Mouse (Mus musculus) lung, postnatal 25 days (tissue): ENCODE results near the gene Pde3b.
"Not testable (repeated sequence)": the region's sequence is repeated elsewhere in the genome, so short reads cannot be mapped to it uniquely, and the experiment has no call there.

ENCODE experiments used
- DNase-seq: peaks from one replicate; pipeline ENCODE4 v3.0.0; 2022; ENCODE audit warnings: low spot score

The Pde3b gene

DNA sequence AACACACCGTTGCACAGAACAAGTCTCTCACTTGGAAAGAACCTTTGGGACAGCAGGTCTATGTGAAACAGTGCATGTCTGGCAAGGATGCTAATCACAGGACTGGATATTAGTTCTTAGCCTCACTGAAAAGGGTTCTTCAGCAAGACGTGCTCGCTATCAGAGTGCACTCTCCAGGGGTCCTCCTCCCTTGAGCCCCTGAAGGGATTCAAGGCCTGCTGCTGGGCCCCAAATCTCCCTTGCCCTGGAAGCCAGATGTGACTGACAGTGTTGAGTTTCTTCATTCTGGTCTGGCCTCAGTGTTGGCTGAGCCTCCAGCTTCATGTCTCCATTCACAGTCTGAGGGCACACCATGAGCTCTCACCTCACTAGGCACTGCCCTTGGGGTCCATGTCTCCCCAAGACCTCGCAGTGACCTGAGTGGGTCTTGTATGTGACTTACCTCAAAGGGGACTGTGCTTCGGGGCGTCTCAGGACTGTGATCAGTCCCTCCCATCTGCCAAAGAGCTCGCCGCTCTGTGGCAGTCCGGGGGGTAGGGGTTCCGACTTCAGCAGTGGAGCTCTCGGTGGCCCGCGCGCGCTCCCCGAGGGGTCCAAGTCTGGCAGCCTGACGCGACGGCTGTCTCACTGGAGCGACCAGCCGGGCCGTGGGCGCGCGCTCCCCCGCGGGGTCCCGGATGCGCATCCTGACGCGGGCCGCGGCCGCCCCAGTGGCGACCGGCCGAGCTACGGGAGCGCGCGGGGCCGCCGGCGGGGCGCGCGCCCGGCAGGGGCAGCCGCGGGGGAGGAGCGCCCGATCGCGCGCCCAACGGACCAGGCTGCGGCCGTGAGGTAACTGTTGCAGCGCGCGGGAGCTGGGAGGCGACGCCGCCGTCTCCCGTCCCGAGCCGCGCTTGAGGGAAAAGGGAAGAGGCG is at the start of gene Pde3b:
Pde3b (plus strand) TSS at position 861 of the 915 bp plus-strand sequence.
- peak; percentile 42 for DNase-seq

DNA sequence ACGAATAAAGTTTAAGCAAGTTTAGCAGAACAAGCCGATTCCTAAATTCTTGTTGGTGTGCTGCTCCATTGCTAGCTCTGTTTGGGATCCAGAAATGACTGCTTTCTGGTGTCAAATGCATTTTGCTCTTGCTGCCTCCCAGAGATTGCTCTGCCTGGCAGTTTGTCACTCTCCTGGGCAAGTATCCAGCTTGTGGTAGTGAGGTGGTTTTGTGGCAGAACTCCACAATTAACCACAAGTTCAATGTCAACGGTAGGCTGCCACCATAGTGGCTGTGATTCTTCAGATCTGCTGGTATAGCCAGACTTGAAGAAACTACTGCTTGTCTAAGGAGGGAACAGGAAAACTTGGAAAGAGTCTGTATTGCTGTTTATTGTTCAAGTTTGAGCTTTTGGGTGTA is 13.0 kb upstream of the Pde3b start:
- DNase-seq: no peak

DNA sequence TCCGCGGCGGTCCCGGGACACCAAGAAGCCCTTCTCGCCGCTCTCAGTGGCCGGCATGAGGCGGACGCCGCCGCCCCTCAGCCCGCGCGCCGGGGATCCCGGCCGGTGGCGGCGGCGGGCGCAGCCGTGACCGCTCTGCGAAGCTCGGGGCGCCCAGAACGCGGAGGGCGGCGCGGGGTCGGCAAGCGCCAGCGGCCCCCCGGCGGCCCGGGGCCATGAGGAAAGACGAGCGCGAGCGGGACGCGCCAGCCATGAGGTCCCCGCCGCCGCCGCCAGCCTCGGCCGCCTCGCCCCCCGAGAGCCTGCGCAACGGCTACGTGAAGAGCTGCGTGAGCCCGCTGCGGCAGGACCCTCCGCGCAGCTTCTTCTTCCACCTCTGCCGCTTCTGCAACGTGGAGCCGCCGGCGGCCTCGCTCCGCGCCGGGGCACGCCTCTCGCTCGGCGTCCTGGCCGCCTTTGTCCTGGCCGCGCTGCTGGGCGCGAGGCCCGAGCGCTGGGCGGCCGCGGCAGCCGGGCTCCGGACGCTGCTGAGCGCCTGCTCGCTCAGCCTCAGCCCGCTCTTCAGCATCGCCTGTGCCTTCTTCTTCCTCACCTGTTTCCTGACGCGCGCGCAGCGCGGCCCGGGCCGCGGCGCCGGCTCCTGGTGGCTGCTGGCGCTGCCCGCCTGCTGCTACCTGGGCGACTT is 397 bp downstream of the Pde3b start:
- no peak for DNase-seq

DNA sequence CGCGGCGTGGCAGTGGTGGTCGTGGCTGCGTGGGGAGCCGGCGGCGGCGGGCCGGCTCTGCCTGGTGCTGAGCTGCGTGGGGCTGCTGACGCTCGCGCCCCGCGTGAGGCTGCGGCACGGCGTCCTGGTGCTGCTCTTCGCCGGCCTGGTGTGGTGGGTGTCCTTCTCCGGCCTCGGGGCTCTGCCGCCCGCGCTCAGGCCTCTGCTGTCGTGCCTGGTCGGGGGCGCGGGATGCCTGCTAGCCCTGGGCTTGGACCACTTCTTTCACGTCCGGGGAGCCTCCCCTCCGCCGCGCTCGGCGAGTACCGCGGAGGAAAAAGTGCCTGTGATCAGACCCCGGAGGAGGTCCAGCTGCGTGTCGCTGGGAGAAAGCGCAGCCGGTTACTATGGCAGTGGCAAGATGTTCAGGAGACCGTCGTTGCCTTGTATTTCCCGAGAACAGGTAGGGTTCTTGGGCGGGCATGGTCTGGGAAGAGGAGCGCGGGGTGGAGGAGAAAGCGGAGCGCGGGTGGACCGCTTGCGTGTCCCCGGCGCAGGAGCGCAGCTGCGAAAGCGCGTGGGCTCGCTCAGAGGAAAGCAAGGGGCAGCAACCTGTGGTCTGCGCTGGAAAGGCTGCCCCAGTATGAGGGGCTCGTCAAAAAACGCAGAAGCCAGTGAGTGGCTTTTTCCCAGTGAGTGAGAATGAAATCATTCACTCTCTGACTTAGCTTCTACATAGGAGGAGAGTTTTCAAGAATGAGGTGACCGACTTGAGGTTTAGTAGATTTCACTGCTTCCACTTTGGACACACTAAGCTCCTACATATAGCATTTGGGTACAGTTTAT is 1.2 kb downstream of the Pde3b start:
- no peak for DNase-seq

DNA sequence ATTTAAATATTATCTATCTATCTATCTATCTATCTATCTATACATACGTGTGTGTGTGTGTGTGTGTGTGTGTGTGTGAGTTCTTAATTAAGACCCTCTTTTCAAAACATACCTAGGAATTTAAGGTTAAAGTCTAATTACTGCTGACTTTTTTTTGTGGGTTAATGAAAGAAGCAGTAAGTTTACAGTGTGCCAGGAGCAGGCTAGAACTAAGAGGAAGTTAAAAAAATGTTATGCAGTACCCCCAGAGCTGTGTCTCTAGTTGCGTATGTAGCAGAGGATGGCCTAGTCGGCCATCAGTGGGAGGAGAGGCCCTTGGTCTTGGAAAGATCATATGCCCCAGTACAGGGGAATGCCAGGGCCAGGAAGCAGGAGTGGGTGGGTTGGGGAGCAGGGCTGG is 4.2 kb downstream of the Pde3b start:
- DNase-seq: not testable (repeated sequence)

DNA sequence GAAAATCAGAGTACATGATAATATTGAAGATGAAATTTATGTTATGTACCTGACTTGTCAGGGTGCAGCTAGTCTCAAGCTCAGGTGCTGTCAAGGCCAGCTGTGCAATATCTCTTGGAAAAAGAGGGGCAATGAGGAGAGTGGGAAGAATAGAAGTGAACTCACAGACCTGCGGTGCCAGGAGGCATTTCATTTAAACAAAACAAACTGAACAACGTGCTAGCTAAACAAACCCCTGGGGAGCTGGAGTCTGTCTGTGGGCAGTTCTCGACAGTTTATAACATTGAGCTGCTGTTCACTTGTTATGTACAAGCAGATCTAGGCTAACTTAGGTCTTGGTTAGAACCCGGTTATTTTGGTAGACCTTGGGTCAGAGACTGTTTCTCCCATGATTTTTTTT is 5.8 kb downstream of the Pde3b start:
- no peak for DNase-seq

DNA sequence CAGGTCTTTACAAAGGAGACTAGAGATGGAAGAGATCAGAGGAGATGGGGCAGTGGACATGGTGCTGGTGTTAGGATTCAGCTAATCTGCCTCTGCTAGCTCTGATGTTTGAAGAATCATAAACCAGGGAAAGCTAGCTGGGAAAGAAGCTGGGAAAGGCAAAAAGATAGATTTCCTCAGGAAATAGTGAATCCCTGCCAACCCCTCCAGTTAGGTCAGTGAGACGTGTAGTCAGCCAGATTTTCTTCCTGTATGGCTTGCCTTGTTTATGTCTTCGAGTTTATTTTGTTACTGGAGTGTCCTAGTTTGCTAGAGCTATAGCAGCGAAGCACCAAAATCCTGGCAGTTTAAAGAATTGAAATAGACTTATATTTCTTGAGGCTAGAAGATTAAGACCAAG is 7.1 kb downstream of the Pde3b start:
- no peak for DNase-seq

DNA sequence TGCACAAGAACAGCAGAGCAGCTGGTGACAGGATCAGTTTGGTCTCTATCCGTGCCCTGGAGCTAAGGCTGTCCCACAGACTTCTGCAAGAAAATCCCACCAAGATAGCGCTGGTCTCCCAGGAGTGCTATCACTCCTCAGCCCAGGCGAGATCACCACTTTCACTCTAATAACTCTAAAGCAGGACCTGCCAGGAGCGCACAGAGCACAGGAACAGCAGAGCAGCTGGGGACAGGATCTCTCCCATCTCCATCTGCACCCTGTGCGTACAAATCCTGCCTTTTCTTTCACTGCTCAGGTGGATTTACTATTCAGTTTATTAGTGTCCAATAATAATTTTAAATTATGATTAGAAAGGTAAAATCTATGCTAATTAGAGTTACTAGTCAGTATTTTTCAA is 14.7 kb downstream of the Pde3b start:
- DNase-seq: no peak

DNA sequence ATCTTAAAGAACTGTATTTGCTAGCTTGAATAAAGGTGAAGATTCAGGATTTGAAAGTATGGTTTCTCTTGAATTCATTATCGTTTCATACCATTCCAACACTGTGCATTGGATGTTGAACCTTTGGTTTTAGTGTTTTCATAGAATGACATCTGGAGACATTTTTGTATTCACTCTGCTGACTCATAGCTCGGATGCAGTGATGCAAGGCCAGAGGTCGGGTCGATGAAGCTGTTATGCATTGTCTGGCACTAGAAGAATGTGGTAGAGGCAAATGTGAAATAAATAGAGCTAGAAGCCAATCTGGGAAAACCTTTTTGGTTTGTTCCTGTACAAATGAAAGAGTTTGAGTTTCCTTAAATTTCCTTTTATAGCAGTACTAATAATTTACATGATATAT is 16.9 kb downstream of the Pde3b start:
- no peak for DNase-seq

DNA sequence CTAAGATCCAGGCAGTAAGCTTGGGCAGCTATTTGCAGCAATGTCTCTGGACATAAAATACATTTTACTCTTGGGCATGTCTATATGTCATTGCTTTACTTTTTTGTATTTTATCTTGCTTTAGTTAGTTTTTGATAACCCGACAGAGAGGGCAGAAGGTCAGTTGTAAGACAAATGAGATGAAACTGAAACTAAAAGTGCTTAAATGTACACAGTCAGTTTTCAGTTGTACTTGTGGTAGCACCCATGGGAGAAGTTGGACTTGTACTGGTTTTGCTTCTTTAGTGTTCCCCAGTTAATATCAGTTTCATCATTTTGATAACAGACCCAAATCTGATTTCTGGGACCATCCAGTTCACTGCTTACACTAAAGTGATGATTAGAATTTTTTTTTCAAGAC is 24.6 kb downstream of the Pde3b start:
- DNase-seq: no peak

DNA sequence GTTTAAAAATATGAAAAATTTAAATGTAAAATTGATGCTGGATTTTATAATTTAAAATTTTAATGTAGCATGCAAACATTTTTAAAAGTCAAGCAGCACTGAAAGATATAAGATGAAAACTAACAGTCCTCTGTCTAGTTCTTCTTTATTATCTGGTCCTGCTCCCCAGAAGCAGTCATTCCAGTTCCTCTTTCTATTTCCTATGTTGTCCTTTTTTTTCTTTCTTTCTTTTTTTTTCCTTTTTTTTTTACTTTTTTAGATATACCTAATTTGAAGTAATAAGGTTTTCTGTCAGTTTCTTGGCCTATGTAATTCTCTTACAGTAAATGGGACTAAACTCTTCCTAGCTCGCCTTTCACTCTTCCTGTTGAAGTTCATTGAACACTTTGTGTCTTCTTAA is 25.4 kb downstream of the Pde3b start:
- no peak for DNase-seq

DNA sequence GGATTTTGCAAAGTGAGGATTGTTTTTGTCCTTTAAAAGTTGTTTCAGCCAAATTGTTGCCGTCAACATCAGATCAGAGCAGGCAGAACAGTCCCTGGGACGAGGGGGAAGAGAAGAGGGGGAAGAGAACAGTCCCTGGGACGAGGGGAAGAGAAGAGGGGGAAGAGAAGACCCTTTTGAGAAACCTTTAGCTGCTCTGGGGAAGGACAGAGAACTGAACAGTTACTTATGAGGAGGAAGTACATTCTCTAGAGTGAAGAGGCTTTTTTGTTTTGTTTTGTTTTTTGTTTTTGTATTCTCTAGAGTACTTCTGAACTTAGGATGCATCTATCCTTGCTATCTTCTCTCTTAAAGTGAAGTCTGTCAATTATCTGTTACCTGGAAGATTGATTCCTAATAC is 37.8 kb downstream of the Pde3b start:
- no peak for DNase-seq

DNA sequence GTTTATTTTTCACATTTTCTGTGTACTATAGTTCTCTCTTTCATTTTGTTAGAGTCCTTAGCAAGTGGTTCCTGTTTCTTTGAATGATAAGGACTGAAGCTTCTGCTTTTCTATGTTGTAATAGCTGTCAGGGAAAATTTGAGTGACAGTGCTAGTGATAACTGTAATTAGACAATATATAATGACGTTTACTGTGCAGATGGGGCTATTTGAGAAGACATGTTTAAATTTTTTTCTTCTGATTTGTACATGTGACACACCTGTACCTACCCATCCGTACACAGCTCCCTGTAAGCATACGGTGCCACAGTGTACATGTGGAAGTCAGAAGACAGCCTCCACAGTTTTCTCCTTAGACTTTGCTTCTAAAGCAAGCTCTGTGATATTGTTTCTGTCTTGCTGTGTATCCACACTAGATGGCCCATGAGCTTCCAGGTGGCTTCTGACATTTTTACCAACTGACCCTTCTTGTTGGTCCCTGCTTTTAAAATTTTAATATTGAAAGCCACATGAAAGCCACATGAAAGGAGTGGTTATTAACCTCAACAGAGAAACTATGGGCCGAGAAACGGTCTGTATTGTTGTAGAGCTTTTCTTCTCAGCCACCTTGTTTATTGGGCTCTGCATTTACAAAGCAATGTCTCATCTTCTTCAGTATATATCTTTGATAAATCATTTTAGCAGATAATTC is 38.4 kb downstream of the Pde3b start:
- peak; percentile 22 for DNase-seq

DNA sequence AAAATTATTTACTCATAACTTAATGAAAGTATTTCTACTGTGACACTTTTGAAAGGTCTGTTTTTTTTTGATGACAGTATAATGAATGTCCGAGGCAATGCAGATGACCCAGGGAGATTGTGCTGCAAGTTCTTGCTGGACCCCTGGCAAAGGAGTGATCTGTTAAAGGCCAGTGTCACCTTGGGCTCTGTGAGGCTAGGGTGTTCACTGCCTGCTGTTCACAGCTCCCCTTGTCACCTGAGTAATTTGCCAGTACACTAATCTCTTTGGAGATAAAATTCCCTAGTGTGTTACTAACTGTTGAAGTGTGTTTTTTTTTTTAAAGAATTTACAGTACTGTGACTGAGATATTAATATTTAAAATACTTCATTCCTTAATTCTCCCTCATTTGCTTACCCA is 39.8 kb downstream of the Pde3b start:
- DNase-seq: no peak

DNA sequence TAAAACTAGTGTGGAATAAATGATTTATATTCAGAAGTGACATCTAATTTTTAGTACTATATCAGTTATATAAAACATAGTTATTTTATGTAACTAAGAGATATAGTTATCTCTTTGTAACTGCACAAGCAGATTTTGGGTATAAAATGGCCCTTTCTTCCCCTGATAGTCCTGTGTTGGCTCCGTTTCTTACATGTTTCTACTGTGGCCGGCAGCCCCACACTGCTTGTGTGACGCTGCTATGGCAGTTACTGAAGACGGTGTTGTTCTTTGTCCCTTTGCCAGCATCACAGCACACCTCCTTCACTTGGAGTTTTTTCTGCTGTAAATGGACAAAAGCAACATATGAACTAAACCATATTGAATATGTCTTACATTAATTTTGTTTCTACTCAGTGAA is 41.8 kb downstream of the Pde3b start:
- DNase-seq: no peak

DNA sequence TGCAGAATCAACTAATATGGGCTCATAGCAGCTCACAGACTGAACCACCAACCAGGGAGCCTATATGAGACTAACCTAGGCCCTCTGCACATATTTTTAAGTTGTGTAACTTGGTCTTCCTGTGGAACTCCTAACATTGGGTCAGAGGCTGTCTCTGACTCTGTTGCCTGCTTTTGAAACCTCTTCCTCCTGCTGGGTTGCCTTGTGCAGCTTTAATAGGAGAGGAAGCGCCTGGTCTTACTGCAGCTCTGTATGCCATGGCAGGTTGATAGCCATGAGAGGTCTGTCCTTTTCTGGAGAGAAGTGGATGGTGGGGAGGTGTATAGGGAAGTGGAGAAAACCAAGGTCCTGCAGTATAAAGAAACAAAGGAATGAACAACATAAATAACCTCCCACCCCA is 44.8 kb downstream of the Pde3b start:
- no peak for DNase-seq

DNA sequence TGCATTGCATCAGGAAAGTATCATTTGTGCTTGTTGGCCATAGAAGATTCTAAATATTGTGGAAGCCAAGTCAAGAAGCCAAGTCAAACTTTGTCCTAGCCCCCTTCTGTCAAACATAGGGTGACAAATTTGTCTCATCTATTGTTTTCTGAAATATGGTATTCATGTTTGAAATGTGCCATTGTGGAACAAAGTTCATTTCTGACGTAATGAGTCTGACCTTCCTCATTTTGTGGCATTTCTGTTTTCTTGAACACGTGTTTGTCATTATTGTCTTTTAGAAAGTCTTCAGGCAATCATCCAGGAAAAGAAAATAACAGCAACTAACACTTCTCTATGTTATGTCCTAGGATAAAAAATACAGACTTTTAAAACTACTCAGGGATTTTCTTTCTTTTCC is 46.6 kb downstream of the Pde3b start:
- peak; percentile 19 for DNase-seq

DNA sequence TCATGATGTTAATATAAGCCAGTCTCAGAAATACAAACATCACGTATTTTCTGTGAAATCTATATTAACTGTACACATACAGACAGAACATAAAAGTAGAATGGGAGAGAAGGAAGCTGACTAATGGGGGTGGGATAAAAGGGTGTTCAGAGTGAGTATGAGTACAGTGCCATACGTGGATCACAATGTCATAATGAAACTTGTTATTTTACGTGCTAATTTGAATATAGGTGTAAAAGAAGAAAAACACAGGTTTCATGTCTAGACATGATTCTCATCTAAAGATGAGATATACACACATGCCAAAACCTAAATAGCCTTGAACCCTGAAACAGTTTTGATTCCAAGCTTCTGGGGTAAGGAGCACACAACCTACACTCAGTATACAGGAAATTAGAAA is 51.3 kb downstream of the Pde3b start:
- DNase-seq: no peak

DNA sequence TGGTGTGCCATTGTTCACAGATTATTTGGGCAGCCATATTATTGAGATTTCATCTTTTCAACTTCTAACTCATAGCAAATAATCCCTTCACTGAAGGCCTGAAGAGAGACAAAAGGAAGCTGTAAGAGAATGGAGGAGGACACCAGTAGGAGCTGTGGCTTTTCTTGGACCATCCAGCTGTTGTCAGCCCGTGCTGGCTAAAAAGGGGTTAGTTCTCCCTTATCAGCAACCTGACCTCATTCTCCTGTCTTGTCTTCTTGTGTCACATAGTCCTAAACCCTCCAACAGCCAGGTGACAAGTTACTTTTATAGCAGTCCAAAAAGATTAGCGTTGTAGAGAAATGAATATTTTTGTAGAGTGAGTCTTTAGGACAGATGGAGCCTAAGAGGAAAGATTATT is 57.4 kb downstream of the Pde3b start:
- DNase-seq: no peak

DNA sequence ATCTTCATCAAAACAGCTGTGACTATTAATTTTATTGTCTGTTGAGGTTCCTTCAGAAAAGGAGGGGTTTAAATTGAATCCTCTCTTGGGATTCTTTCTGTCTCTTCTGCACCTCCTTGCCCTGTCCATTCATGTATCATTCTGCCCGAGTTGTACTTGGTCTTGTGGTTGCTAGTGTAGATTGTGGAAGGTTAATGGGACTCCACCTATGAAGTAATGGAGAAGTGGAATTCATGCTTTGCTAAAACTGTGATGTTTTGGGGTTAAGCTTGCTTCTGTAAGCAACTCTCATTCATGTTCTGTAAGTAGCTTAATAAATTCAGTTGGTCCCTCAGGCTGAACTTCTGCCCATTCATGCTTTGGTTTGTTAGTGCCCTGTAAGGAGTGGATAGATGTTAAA is 59.8 kb downstream of the Pde3b start:
- DNase-seq: no peak

DNA sequence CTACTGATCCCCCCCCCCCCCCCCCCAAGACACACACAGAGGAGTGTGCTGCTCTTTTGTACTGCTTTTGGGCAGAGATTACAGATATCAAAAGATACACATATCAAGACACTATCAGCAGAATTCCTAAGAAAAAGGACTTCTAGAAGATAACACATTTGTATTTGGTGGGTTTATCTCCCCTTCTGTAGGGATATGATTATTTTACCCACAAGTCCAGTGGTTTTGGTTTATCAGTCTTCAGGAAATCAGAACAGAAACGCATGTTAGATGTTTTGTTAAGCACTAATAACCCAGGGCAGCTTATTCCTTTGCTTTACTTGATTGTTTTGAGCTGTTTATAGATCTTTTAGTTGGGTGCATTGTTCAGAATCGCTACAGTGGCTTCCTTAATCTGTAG is 62.8 kb downstream of the Pde3b start:
- no peak for DNase-seq

DNA sequence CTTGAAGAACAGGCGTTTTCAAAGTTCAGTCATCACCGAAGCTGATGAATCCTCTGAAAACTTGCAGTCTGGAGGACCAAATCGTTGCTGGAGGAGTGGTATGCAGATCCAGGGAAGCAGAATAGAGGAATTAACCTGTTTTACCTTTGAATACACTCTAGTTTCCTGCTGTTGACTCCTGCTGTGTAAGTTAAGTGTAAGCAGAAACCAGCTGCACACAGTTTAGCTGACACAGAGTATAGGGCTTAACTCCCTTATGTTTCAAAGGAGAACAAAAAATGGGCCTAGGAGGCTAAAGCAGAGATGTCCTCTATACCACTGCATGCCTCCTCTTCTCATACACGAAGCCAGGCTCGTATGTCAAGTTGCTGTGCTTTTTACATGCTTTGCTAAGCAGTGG is 63.8 kb downstream of the Pde3b start:
- no peak for DNase-seq
